Mouse (Mus musculus) effector memory CD4-positive, alpha-beta T cell, adult 7 months (primary cell): Measurements from ENCODE around the gene Zfp873. TPM values are rescaled to one million over a fixed set of nuclear protein-coding genes. Genes with fewer than 3 reads are reported as not detected.

ENCODE experiments used
- polyA plus RNA-seq: library from polyadenylated mRNA; unstranded; fragments of 100-300 nt; shearing (Covaris generic); gene quantifications from one replicate; pipeline ENCODE4 v1.2.1, GENCODE M21; 2017

Zfp873 gene
- polyA plus RNA-seq = 3.4 TPM

DNA sequence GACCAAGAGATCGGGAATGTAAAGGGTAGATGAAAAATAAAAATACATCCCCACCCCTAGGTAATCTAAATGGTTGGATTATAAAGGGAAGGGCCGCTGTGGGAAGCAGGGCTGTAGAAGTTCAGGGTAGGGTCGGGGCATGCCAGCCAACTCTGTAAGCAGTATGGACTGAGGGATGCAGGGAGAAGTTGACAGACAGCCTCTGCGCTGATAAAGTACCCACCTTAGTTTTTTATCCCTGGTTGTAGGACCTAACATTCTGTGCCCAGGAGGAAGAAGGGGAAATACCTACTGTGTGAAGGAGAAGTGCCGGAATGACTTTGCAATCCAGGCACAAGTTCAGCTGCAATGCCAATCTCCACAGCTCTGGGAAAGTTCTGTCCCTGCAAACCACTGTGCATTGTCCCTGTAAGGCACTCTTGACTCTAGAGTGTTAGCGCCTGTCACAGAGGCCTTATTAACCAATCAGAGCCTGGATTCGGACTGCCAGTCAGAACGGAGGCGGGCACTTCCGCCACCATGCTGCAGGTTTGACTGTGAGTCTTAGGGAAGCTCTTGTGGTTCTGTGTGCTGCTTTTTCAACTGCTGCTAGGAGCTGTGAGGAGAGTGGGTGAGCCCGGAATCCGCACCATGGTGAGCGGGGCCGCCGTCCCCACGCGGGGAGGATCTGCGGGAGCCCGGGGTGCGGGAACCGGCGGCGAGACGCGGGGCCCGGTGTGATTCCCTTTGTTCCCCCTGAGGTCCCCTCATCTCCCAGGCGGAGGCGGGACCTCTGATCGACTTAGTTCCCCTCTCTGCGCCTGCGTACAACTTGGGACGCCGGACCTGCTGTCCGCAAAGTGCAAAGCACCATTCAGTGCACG is at the start of gene Zfp873:
Gene Zfp873, plus strand, starts transcription at position 527 of the 863 bp plus-strand sequence.

DNA sequence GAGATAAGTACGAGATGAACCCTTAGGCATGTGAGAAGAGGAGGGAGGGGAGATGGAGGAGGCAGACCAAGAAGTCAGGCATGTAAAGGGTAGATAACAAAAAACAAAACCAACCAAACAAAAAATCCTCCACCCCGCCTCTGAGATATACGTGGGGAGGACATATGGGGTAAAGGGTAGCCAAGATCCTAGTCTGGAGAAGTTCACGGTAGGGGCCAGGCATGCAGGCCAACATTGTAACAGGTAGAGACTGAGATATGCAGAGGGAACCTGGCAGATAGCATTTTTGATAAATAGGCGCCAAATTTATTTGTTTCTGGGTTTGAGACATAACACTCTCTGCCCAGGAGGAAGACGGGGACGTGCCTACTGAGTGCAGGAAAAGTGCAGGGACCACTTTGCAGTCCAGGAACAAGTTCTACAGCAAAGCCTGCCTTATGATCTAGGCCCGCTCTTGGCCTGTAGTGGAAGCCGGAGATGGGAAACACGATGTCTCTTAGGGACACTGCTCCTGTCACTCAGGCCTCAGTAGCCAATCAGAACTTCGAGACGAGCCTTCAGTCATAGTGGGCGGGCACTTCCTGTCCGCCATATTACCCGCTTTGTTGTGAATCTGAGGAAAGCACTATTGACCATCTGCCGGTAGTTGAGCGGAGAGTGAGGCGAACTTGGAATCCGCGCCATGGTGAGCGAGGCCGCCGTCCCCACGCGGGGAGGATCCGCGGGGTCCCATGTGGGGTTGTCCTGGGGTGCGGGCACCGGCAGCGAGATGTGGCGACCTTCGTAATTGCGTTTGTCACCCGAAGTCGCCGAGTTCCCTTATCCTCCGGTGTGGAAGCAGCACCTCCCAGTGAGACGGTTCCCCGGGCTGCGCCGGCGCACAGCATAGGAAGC is 35.1 kb downstream of the Zfp873 start, which contains the start of gene BC024063:
Gene BC024063, plus strand, starts transcription at position 626 of the 894 bp plus-strand sequence.

Other genes starting within 250 kb of the Zfp873 start
- gene Gm4767, start 235.9 kb upstream of the Zfp873 start, polyA plus RNA-seq = 1.6 TPM
- 5.9 TPM for gene Gm32687, start 184.2 kb upstream of the Zfp873 start, polyA plus RNA-seq
- gene Zfp781, start 117.6 kb upstream of the Zfp873 start, polyA plus RNA-seq = 4.0 TPM
- 8.8 TPM for gene BC024063, start 35.2 kb downstream of the Zfp873 start, polyA plus RNA-seq
- 6.9 TPM for gene AU041133, start 79.9 kb downstream of the Zfp873 start, polyA plus RNA-seq
- gene Zfp938, start 193.2 kb downstream of the Zfp873 start, polyA plus RNA-seq = 6.4 TPM